Mouse (Mus musculus) stomach, postnatal 0 days (tissue): ENCODE measurements around the gene Sorcs1.

Experiments used
- CTCF ChIP-seq: IDR thresholded peaks from 2 replicates; pipeline ENCODE4 v1.5.1; 2016; ENCODE audit warnings: antibody characterized with exemption, low read depth, mild to moderate bottlenecking, moderate library complexity
- EP300 ChIP-seq: optimal IDR thresholded peaks from 2 replicates; pipeline ENCODE3; 2016; ENCODE audit warnings: antibody characterized with exemption

- TF ChIP-seq CTCF (no peak), EP300 (no peak)
Observed at GRCm38 (mm10) chr19:50410561-50410960, 267.9 kb downstream of the Sorcs1 start.
